Mouse (Mus musculus): ENCODE measurements at regions not wholly inside any gene's neighbourhood (a gene's known extent, or its start where the extent isn't known, plus 50 kb on each side); places are given as distances from the start of the nearest gene placed in this dataset.

- TF ChIP-seq POLR2A (IDR thresholded peaks at IDR 0.05; ENCODE audit: low read depth, low read length), result no peak
- no peak for TF ChIP-seq CTCF (conservative IDR thresholded peaks at IDR 0.05; ENCODE audit: insufficient read depth, insufficient read length, low read depth, low read length)
These were observed 121.1 kb upstream of the Dock1 start for GRCm38 (mm10) chr7:134549286-134549919.
